Mouse (Mus musculus): ENCODE data around the gene Eif3i.

The Eif3i gene

GRCm38 (mm10) chr4:129600233-129601158, at the start of gene Eif3i, which contains the start of gene Tmem234:
Gene Eif3i, minus strand, starts transcription at chr4:129600648.
Gene Tmem234, plus strand, starts transcription at chr4:129600668.
- DNase-seq (ENCODE audit: low spot score in 2 of 2) = peak; percentile 71 to 80

- DNase-seq (ENCODE audit: low spot score in 2 of 2) = no peak
Measured at GRCm38 (mm10) chr4:129648656-129649055, 48.2 kb upstream of the Eif3i start.

GRCm38 (mm10) chr4:129645204-129645603, 44.8 kb upstream of the Eif3i start:
- DNase-seq (ENCODE audit: low spot score in 2 of 2) = no peak

GRCm38 (mm10) chr4:129641756-129642155, 41.3 kb upstream of the Eif3i start:
- DNase-seq (ENCODE audit: low spot score in 2 of 2) = no peak

GRCm38 (mm10) chr4:129640638-129641467, 40.4 kb upstream of the Eif3i start, which contains the start of gene Txlna:
Gene Txlna, minus strand, starts transcription at chr4:129641065.
- DNase-seq (ENCODE audit: low spot score in 2 of 2) = peak; percentile 91 to 93

- no peak for DNase-seq (ENCODE audit: low spot score in 2 of 2)
Measured at GRCm38 (mm10) chr4:129640101-129640637, 39.7 kb upstream of the Eif3i start.

- DNase-seq (ENCODE audit: low spot score in 2 of 2) = no peak
Measured at GRCm38 (mm10) chr4:129639221-129639620, 38.8 kb upstream of the Eif3i start.

- no peak for DNase-seq (ENCODE audit: low spot score in 2 of 2)
Measured at GRCm38 (mm10) chr4:129633852-129634251, 33.4 kb upstream of the Eif3i start.

GRCm38 (mm10) chr4:129631867-129632266, 31.4 kb upstream of the Eif3i start:
- no peak for DNase-seq (ENCODE audit: low spot score in 2 of 2)

- DNase-seq (ENCODE audit: low spot score in 2 of 2) = no peak
Measured at GRCm38 (mm10) chr4:129630944-129631343, 30.5 kb upstream of the Eif3i start.

- no peak for DNase-seq (ENCODE audit: low spot score in 2 of 2)
Measured at GRCm38 (mm10) chr4:129626035-129626434, 25.6 kb upstream of the Eif3i start.

- no peak for DNase-seq (ENCODE audit: low spot score in 2 of 2)
Measured at GRCm38 (mm10) chr4:129625496-129625895, 25.0 kb upstream of the Eif3i start.

- DNase-seq (ENCODE audit: low spot score in 2 of 2) = peak; percentile 30 to 73
Measured at GRCm38 (mm10) chr4:129625029-129625370, 24.6 kb upstream of the Eif3i start.

GRCm38 (mm10) chr4:129624281-129625028, 24.0 kb upstream of the Eif3i start:
- peak; percentile 82 to 83 for DNase-seq (ENCODE audit: low spot score in 2 of 2)

GRCm38 (mm10) chr4:129623681-129624091, 23.2 kb upstream of the Eif3i start, which contains the start of gene Ccdc28b:
Gene Ccdc28b, minus strand, starts transcription at chr4:129623947.
- DNase-seq (ENCODE audit: low spot score in 2 of 2) = no peak

GRCm38 (mm10) chr4:129622803-129623535, 22.5 kb upstream of the Eif3i start:
- DNase-seq (ENCODE audit: low spot score in 2 of 2) = no peak

GRCm38 (mm10) chr4:129622120-129622802, 21.8 kb upstream of the Eif3i start:
- DNase-seq (ENCODE audit: low spot score in 2 of 2) = no peak

- DNase-seq (ENCODE audit: low spot score in 2 of 2) = no peak
Measured at GRCm38 (mm10) chr4:129621283-129621841, 20.9 kb upstream of the Eif3i start.

- DNase-seq (ENCODE audit: low spot score in 2 of 2) = no peak
Measured at GRCm38 (mm10) chr4:129620419-129621282, 20.2 kb upstream of the Eif3i start.
